Comparison of ENCODE assay signal across 8 mouse cellular contexts in the genomic region with DNA sequence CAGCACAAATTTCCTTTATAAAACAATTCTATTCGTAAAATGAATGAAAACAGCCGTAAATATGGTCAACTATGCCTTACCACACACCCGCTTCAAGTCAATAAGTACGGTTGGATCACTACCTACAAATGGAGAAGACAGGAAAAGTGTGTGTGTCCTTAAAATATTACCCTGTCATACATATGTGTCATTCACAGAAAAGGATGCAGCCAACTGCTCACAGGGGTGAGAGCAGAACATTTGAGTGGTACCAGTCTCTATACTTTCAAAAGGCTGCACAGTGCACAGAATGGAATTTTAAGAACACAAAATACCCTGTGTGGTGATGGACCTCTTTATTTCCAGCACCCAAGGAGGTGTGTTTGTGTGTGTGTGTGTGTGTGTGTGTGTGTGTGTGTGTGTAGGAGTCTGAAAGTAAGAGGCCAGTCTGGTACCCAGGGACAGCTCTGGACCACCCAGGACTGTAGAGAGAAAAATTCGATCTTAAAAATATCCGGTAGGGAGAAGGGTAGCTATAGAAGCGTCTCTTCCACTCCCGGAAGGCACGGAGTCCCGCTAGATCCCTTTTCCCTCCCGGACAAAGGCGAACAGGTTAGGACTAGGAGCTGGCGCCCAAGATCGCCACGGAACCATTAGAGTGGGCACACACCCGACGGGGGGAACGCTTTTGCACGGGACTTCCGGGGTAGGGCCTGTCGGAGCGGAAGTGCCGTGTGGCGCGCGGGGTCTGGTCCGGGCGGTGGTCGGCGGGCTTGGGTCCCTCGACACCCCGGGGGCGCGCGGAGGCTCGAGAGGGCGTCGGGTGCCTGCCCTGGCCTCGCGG. TPM values are rescaled to one million over a fixed set of nuclear protein-coding genes. Genes with fewer than 3 reads are reported as not detected.
DNase-seq lines count a peak whose midpoint lies in the region; ATAC-seq and TF ChIP-seq lines count a peak whose summit lies in the region.

TSS of gene Cdc16 (plus strand) at position 695 of the 823 bp plus-strand sequence.

- peak within 1 kb of the TSS; percentile 99 for H3K4me3 ChIP-seq in forebrain, embryonic 10.5 days
- H3K4me3 ChIP-seq in heart, embryonic 15.5 days: peak within 1 kb of the TSS; percentile 84
- peak within 1 kb of the TSS; percentile 86 to 94 for H3K4me3 ChIP-seq in liver, embryonic 14.5 days (ENCODE audit: insufficient read depth in 1 of 2, low read depth in 2 of 2, low read length in 2 of 2)
- H3K4me3 ChIP-seq in neural tube, embryonic 11.5 days (ENCODE audit: low read depth, low read length): peak within 1 kb of the TSS; percentile 99
- H3K4me3 ChIP-seq in stomach, postnatal 0 days (ENCODE audit: low read depth, low read length): peak within 1 kb of the TSS; percentile 99

- no peak for TF ChIP-seq CTCF in liver, embryonic 14.5 days (IDR thresholded peaks at IDR 0.05; ENCODE audit: low read depth)
- TF ChIP-seq CTCF in stomach, postnatal 0 days (IDR thresholded peaks at IDR 0.05; ENCODE audit: low read depth): no peak

- peak; percentile 87 for ATAC-seq in CD4-positive, CD25-positive, alpha-beta regulatory T cell, adult 4 months
- peak; percentile 92 for ATAC-seq in heart, embryonic 15.5 days (replicated peaks; ENCODE audit: insufficient number of reproducible peaks, insufficient read depth, low FRiP score, low read depth)
- peak; percentile 94 for ATAC-seq in liver, embryonic 14.5 days (ENCODE audit: insufficient read depth)
- ATAC-seq in neural tube, embryonic 11.5 days (ENCODE audit: insufficient read depth, low FRiP score, low TSS enrichment): peak; percentile 96
- ATAC-seq in stomach, postnatal 0 days (ENCODE audit: low FRiP score, low TSS enrichment): peak; percentile 96

- WGBS in forebrain, embryonic 10.5 days: 9% methylated on average over 40 of the region's 40 CpGs
- WGBS in heart, embryonic 15.5 days: 7% methylated on average over 40 of the region's 40 CpGs
- 8% methylated on average over 40 of the region's 40 CpGs for WGBS in liver, embryonic 14.5 days (ENCODE audit: insufficient replicate concordance)
- 9% methylated on average over 39 of the region's 40 CpGs for WGBS in neural tube, embryonic 11.5 days
- 8% methylated on average over 40 of the region's 40 CpGs for whole genome bisulfite sequencing in stomach, postnatal 0 days

- H3K9me3 ChIP-seq in forebrain, embryonic 10.5 days: no peaks in the 10 kb centered on the region
- H3K9me3 ChIP-seq in heart, embryonic 15.5 days (replicated peaks): no peaks in the 10 kb centered on the region
- no peaks in the 10 kb centered on the region for H3K9me3 ChIP-seq in liver, embryonic 14.5 days (ENCODE audit: control insufficient read depth, low read length)
- H3K9me3 ChIP-seq in neural tube, embryonic 11.5 days (ENCODE audit: control insufficient read depth, low read length): no peaks in the 10 kb centered on the region
- H3K9me3 ChIP-seq in stomach, postnatal 0 days (ENCODE audit: control insufficient read depth, low read length): no peaks in the 10 kb centered on the region

- DNase-seq in c-Kit-negative CD71-positive TER-119-positive erythroid progenitor cells, embryonic 14.5 days (ENCODE audit: low read depth, low spot score): peak; percentile 68
- peak; percentile 90 for DNase-seq in forebrain, embryonic 10.5 days (ENCODE audit: extremely low spot score, low spot score)
- DNase-seq in kidney, postnatal 25 days: peak; percentile 92 to 93
- peak; percentile 68 to 71 (median 70) for DNase-seq in liver, embryonic 14.5 days (ENCODE audit: low read depth in 3 of 3, low spot score in 3 of 3)
- DNase-seq in neural tube, embryonic 11.5 days (ENCODE audit: low spot score): peak; percentile 93
- peak; percentile 91 for DNase-seq in stomach, postnatal 0 days (ENCODE audit: low spot score)

- peaks cover 23% of the 10 kb centered on the region for H3K4me1 ChIP-seq in forebrain, embryonic 10.5 days
- H3K4me1 ChIP-seq in heart, embryonic 15.5 days (replicated peaks): peaks cover 16% of the 10 kb centered on the region
- H3K4me1 ChIP-seq in liver, embryonic 14.5 days (replicated peaks; ENCODE audit: control insufficient read depth in 2 of 2, insufficient read depth in 2 of 2, low read length in 1 of 2): peaks cover 0 to 7% of the 10 kb centered on the region in 2 experiments; a peak in 3 of 4 replicates
- peaks cover 6% of the 10 kb centered on the region for H3K4me1 ChIP-seq in neural tube, embryonic 11.5 days (ENCODE audit: control insufficient read depth, insufficient read depth, low read length)
- H3K4me1 ChIP-seq in stomach, postnatal 0 days (replicated peaks; ENCODE audit: control insufficient read depth, insufficient read depth): 0 out of 2 replicates have a peak, but pooled peaks cover 2% of the 10 kb centered on the region

- peak within 1 kb of the TSS; percentile 94 for H3K9ac ChIP-seq in heart, embryonic 15.5 days
- H3K9ac ChIP-seq in liver, embryonic 14.5 days (replicated peaks): peak within 1 kb of the TSS; percentile 96
- H3K9ac ChIP-seq in neural tube, embryonic 11.5 days (ENCODE audit: low read length): peak within 1 kb of the TSS; percentile 90
- peak within 1 kb of the TSS; percentile 99 for H3K9ac ChIP-seq in stomach, postnatal 0 days (ENCODE audit: low read length)

- peak within 1 kb of the TSS; percentile 81 for H3K4me2 ChIP-seq in heart, embryonic 15.5 days
- H3K4me2 ChIP-seq in liver, embryonic 14.5 days (ENCODE audit: low read depth): peak within 1 kb of the TSS; percentile 87
- peak within 1 kb of the TSS; percentile 89 for H3K4me2 ChIP-seq in neural tube, embryonic 11.5 days (ENCODE audit: low read depth)
- peak within 1 kb of the TSS; percentile 87 for H3K4me2 ChIP-seq in stomach, postnatal 0 days (replicated peaks; ENCODE audit: low read depth)

- peaks cover 23% of the 10 kb centered on the region for H3K36me3 ChIP-seq in forebrain, embryonic 10.5 days (replicated peaks)
- peaks cover 12% of the 10 kb centered on the region for H3K36me3 ChIP-seq in heart, embryonic 15.5 days
- H3K36me3 ChIP-seq in liver, embryonic 14.5 days (replicated peaks; ENCODE audit: control insufficient read depth, insufficient read depth, low read depth): peaks cover 10% of the 10 kb centered on the region
- H3K36me3 ChIP-seq in neural tube, embryonic 11.5 days (ENCODE audit: control insufficient read depth, insufficient read depth, low read length): peaks cover 3% of the 10 kb centered on the region; the same call in 1 of the 2 replicates
- H3K36me3 ChIP-seq in stomach, postnatal 0 days (ENCODE audit: control insufficient read depth, insufficient read depth, low read length): peaks cover 10% of the 10 kb centered on the region; the same call in 1 of the 2 replicates

- H3K27me3 ChIP-seq in forebrain, embryonic 10.5 days (ENCODE audit: poor library complexity, severe bottlenecking): no peaks in the 10 kb centered on the region
- no peaks in the 10 kb centered on the region for H3K27me3 ChIP-seq in heart, embryonic 15.5 days
- no peaks in the 10 kb centered on the region for H3K27me3 ChIP-seq in liver, embryonic 14.5 days (ENCODE audit: control insufficient read depth, insufficient read depth, low read length)
- H3K27me3 ChIP-seq in neural tube, embryonic 11.5 days (ENCODE audit: control insufficient read depth, insufficient read depth, low read length): no peaks in the 10 kb centered on the region
- no peaks in the 10 kb centered on the region for H3K27me3 ChIP-seq in stomach, postnatal 0 days (ENCODE audit: control insufficient read depth, insufficient read depth, low read length)

- TF ChIP-seq EP300 in liver, embryonic 14.5 days (IDR thresholded peaks at IDR 0.05; ENCODE audit: low read depth): no peak
- TF ChIP-seq EP300 in stomach, postnatal 0 days (optimal IDR thresholded peaks at IDR 0.05): no peak

- peak within 1 kb of the TSS; percentile 94 for H3K27ac ChIP-seq in forebrain, embryonic 10.5 days
- peak within 1 kb of the TSS; percentile 84 for H3K27ac ChIP-seq in heart, embryonic 15.5 days
- H3K27ac ChIP-seq in liver, embryonic 14.5 days: peak within 1 kb of the TSS; percentile 73
- 0 out of 2 replicates have a peak within 1 kb of the TSS, but pooled peaks have one; percentile 7 for H3K27ac ChIP-seq in neural tube, embryonic 11.5 days (ENCODE audit: low read depth, low read length)
- H3K27ac ChIP-seq in stomach, postnatal 0 days (replicated peaks): peak within 1 kb of the TSS; percentile 95

RNA-seq across cellular contexts. Expression of gene Cdc16, which starts in this region (rescaled TPM):
- polyA plus RNA-seq in CD4-positive, CD25-positive, alpha-beta regulatory T cell, adult 4 months (2017; shearing (Covaris generic)): 10 to 100 TPM; 26.6 to 27.9 TPM
- 215 and 222 TPM in 2 replicates for polyA plus RNA-seq in forebrain, embryonic 10.5 days (2016; fragmentation: Nextera tagmentation; extraction: Ambion mirVana)
- polyA plus RNA-seq in heart, embryonic 15.5 days (2015; fragmentation: Nextera tagmentation; extraction: Ambion mirVana): 93.4 and 111 TPM in 2 replicates
- polyA plus RNA-seq in liver, embryonic 14.5 days (2012; rRNA removed): 20.4 and 31.3 TPM in 2 replicates
- polyA plus RNA-seq in liver, embryonic 14.5 days (2014; fragmentation: Nextera tagmentation; extraction: Ambion mirVana): 51.4 and 61.0 TPM in 2 replicates
- polyA plus RNA-seq in neural tube, embryonic 11.5 days (2014; fragmentation: Nextera tagmentation; extraction: Ambion mirVana): 255 and 261 TPM in 2 replicates
- 64.4 and 64.7 TPM in 2 replicates for polyA plus RNA-seq in stomach, postnatal 0 days (2015; fragmentation: Nextera tagmentation; extraction: Ambion mirVana)

Comparison
In these comparisons a context has a peak if more than half of its experiments do, and no peak if none do; other contexts are left out.
1. Peak in every context shown above with its lines: DNase-seq, ATAC-seq, H3K4me3 ChIP-seq and H3K27ac ChIP-seq.
2. H3K27ac ChIP-seq: peak in every context shown above with its lines; median percentile 95 in stomach, postnatal 0 days; 94 in forebrain, embryonic 10.5 days; 84 in heart, embryonic 15.5 days; 73 in liver, embryonic 14.5 days; 7 in neural tube, embryonic 11.5 days.